Mouse (Mus musculus) brain, embryonic 14.5 days (tissue): ENCODE data around the gene Cd28.

Source experiments
- CTCF ChIP-seq: fragments of 200-500 bp; IDR thresholded peaks from 2 replicates; pipeline ENCODE4 v1.5.1; 2012; ENCODE audit warnings: inconsistent platforms, mild to moderate bottlenecking, moderate library complexity, borderline replicate concordance; ENCODE audit not compliant: insufficient read depth, insufficient read length; ENCODE audit errors: extremely low read depth
- POLR2A ChIP-seq: fragments of 200-500 bp; IDR thresholded peaks from 2 replicates; pipeline ENCODE4 v1.6.1; 2012; ENCODE audit warnings: mild to moderate bottlenecking, inconsistent platforms, borderline replicate concordance; ENCODE audit not compliant: poor library complexity, insufficient read depth, insufficient read length, severe bottlenecking; ENCODE audit errors: extremely low read depth

DNA sequence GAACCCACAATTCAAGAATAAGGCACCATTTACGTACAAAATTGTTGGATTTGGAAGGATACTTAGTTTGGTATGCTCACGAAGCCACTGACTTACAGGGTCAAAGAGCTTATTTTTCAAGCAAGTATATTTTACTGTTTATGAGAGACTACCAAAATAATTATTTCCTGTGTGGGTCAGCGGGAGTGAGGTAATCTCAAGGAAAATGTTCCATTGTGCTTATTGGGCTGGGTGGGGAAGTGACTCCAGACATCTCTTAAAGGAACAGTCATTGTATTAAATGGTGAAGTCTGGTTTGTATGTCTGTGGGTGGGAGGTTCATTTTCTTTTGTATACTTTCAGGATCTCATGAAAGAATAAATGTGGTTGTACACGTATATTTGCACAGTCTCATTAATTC lies 2.0 kb downstream of the Cd28 start:
- no peak for TF ChIP-seq CTCF
- no peak for TF ChIP-seq POLR2A
